In genomic region chr1:98174811-98175132, GRCm38 (mm10) we compare ENCODE assay signal across 14 mouse cellular contexts.
DNase-seq lines count a peak whose midpoint lies in the region; ATAC-seq and TF ChIP-seq lines count a peak whose summit lies in the region.
"Had no signal": no experiment of that assay in that cellular context is flagged by ENCODE, and none has a peak within 500 bp of the region (broad histone marks: within the 10 kb centered on the region; RNA-seq: fewer than 3 reads in every experiment).

No protein-coding gene starts in this region.

- H3K4me2 ChIP-seq in embryonic facial prominence, embryonic 13.5 days = peak overlapping the region; percentile 37
- H3K4me2 ChIP-seq in hindbrain, embryonic 16.5 days (ENCODE audit: low read length) = no peak overlapping the region
- H3K4me2 ChIP-seq in midbrain, embryonic 16.5 days (ENCODE audit: low read length) = no peak overlapping the region

- peaks cover 11% of the 10 kb centered on the region for H3K4me1 ChIP-seq in embryonic facial prominence, embryonic 13.5 days
- peaks cover 3% of the 10 kb centered on the region for H3K4me1 ChIP-seq in hindbrain, embryonic 16.5 days (ENCODE audit: control insufficient read depth, insufficient read depth, low read depth, low read length)
- H3K4me1 ChIP-seq in midbrain, embryonic 16.5 days (ENCODE audit: control insufficient read depth, insufficient read depth, low read length) = peaks cover 10% of the 10 kb centered on the region
- H3K4me1 ChIP-seq: megakaryocyte, embryonic 14.5 days had no signal

- H3K27ac ChIP-seq in embryonic facial prominence, embryonic 13.5 days = peak overlapping the region; percentile 73
- no peak overlapping the region for H3K27ac ChIP-seq in hindbrain, embryonic 16.5 days (ENCODE audit: low read depth, low read length)
- peak overlapping the region; percentile 66 for H3K27ac ChIP-seq in midbrain, embryonic 16.5 days (ENCODE audit: low read length)
- H3K27ac ChIP-seq in layer of hippocampus, adult 2 months = no peak overlapping the region
- H3K27ac ChIP-seq: heart, adult 2 months had no signal

- ATAC-seq in frontal cortex, adult (ENCODE audit: low TSS enrichment) = 0 out of 2 replicates have a peak, but pooled peaks have one; percentile 31
- no peak for ATAC-seq in embryonic facial prominence, embryonic 13.5 days (ENCODE audit: insufficient number of reproducible peaks, insufficient read depth, low FRiP score, low TSS enrichment, low read depth)
- ATAC-seq in hindbrain, embryonic 16.5 days = peak; percentile 45; the same call in 1 of the 2 replicates
- peak; percentile 55 for ATAC-seq in midbrain, embryonic 16.5 days

- no peaks in the 10 kb centered on the region for H3K9me3 ChIP-seq in embryonic facial prominence, embryonic 13.5 days
- H3K9me3 ChIP-seq in hindbrain, embryonic 16.5 days (ENCODE audit: control insufficient read depth, low read length) = no peaks in the 10 kb centered on the region
- no peaks in the 10 kb centered on the region for H3K9me3 ChIP-seq in midbrain, embryonic 16.5 days (replicated peaks; ENCODE audit: control insufficient read depth, low read length, poor library complexity, severe bottlenecking)
- H3K9me3 ChIP-seq: megakaryocyte, embryonic 14.5 days had no signal

- no peaks in the 10 kb centered on the region for H3K36me3 ChIP-seq in embryonic facial prominence, embryonic 13.5 days
- no peaks in the 10 kb centered on the region for H3K36me3 ChIP-seq in hindbrain, embryonic 16.5 days (ENCODE audit: control insufficient read depth, insufficient read depth, low read length)
- no peaks in the 10 kb centered on the region for H3K36me3 ChIP-seq in midbrain, embryonic 16.5 days (ENCODE audit: control insufficient read depth, insufficient read depth, low read length)

- WGBS in embryonic facial prominence, embryonic 13.5 days = 34% methylated on average over 4 of the region's 4 CpGs
- 38% methylated on average over 4 of the region's 4 CpGs for WGBS in hindbrain, embryonic 16.5 days
- 23% methylated on average over 4 of the region's 4 CpGs for WGBS in midbrain, embryonic 16.5 days

- H3K9ac ChIP-seq in embryonic facial prominence, embryonic 13.5 days = no peak overlapping the region
- H3K9ac ChIP-seq in hindbrain, embryonic 16.5 days (ENCODE audit: low read depth, low read length) = no peak overlapping the region
- 0 out of 2 replicates have a peak overlapping the region, but pooled peaks have one; percentile 46 for H3K9ac ChIP-seq in midbrain, embryonic 16.5 days (ENCODE audit: low read depth, low read length)

- no peak for DNase-seq in frontal cortex, postnatal 10 days (ENCODE audit: low spot score in 2 of 2)
- DNase-seq in left cerebral cortex, postnatal 4 days = no peak
- no peak for DNase-seq in layer of hippocampus, adult 2 months (ENCODE audit: low spot score in 2 of 2)
- no peak for DNase-seq in layer of hippocampus, adult 9-11 months
- DNase-seq: adrenal gland, postnatal 14 days; heart, adult 2 months; kidney, adult 8-10 months; kidney, postnatal 4 days; thymus, adult 2 months had no signal

- H3K27me3 ChIP-seq in embryonic facial prominence, embryonic 13.5 days = no peaks in the 10 kb centered on the region
- H3K27me3 ChIP-seq in hindbrain, embryonic 16.5 days (replicated peaks; ENCODE audit: control insufficient read depth, insufficient read depth, low read length) = no peaks in the 10 kb centered on the region
- no peaks in the 10 kb centered on the region for H3K27me3 ChIP-seq in midbrain, embryonic 16.5 days (ENCODE audit: control insufficient read depth, insufficient read depth, low read depth, low read length)
- H3K27me3 ChIP-seq: megakaryocyte, embryonic 14.5 days had no signal

- no peak for TF ChIP-seq CTCF in layer of hippocampus, adult 2 months (conservative IDR thresholded peaks at IDR 0.05)

- no peak overlapping the region for H3K4me3 ChIP-seq in embryonic facial prominence, embryonic 13.5 days
- H3K4me3 ChIP-seq in hindbrain, embryonic 16.5 days (ENCODE audit: low read length) = no peak overlapping the region
- H3K4me3 ChIP-seq in midbrain, embryonic 16.5 days (ENCODE audit: low read depth, low read length) = no peak overlapping the region
- H3K4me3 ChIP-seq in layer of hippocampus, adult 2 months = no peak overlapping the region
- H3K4me3 ChIP-seq: heart, adult 2 months; megakaryocyte, embryonic 14.5 days had no signal

- intact Hi-C loops in left cerebral cortex, postnatal 4 days (cut with DNase I) = no loop called here

Comparison
In these comparisons a context has a peak if more than half of its experiments do, and no peak if none do; other contexts are left out.
1. H3K27ac ChIP-seq: peak in embryonic facial prominence, embryonic 13.5 days (single experiment) and midbrain, embryonic 16.5 days (single experiment); none in hindbrain, embryonic 16.5 days (single experiment) and layer of hippocampus, adult 2 months (single experiment).